In the genomic region with DNA sequence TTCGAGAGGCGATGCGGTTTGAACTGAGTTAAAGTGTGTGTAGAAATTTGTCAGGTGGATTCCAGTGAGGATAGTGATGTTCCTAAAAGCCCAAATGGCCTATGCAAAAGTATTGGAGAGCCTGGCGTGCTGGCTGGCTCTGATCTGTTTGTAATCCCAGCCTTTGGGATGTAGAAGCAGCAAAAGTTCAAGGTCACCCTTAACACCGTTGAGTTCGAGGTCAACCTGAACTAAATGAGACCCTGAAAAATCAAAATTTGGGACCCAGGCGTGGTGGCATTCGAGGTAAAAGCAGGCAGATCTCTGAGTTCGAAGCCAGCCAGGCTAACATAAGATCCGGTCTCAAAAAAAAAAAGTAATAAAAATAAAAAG, we compare ENCODE assay signal across 8 mouse cellular contexts. TPM values are rescaled to one million over a fixed set of nuclear protein-coding genes. Genes with fewer than 3 reads are reported as not detected.
A peak's percentile ranks its signal among the peaks of the same experiment; 100 is the strongest.
DNase-seq lines count a peak whose midpoint lies in the region; ATAC-seq and TF ChIP-seq lines count a peak whose summit lies in the region.

No protein-coding gene starts in this region.

- DNase-seq in kidney, postnatal 0 days (ENCODE audit: low spot score): no peak
- DNase-seq in kidney, postnatal 14 days: no peak
- no peak for DNase-seq in embryonic facial prominence, embryonic 10.5 days (ENCODE audit: low spot score)
- DNase-seq in layer of hippocampus, adult 18-20 months (ENCODE audit: low spot score in 2 of 2): no peak
- no peak for DNase-seq in adipocyte (ENCODE audit: low spot score)
- DNase-seq in cerebellum, postnatal 14 days: no peak

- no peaks in the 10 kb centered on the region for H3K4me1 ChIP-seq in kidney, postnatal 0 days (replicated peaks; ENCODE audit: insufficient read depth, low read length)
- H3K4me1 ChIP-seq in embryonic facial prominence, embryonic 10.5 days: peaks cover 30% of the 10 kb centered on the region
- peaks cover 18% of the 10 kb centered on the region for H3K4me1 ChIP-seq in hindbrain, embryonic 15.5 days (replicated peaks)
- peaks cover 17% of the 10 kb centered on the region for H3K4me1 ChIP-seq in midbrain, embryonic 16.5 days (ENCODE audit: control insufficient read depth, insufficient read depth, low read length)

- peak overlapping the region; percentile 56 for H3K9ac ChIP-seq in kidney, postnatal 0 days (ENCODE audit: low read depth, low read length)
- H3K9ac ChIP-seq in hindbrain, embryonic 15.5 days: peak overlapping the region; percentile 60
- peak overlapping the region; percentile 82 for H3K9ac ChIP-seq in midbrain, embryonic 16.5 days (ENCODE audit: low read depth, low read length)

- peak overlapping the region; percentile 61; the same call in 1 of the 2 replicates for H3K27ac ChIP-seq in kidney, postnatal 0 days
- H3K27ac ChIP-seq in embryonic facial prominence, embryonic 10.5 days (replicated peaks): peak overlapping the region; percentile 89
- H3K27ac ChIP-seq in hindbrain, embryonic 15.5 days (replicated peaks): peak overlapping the region; percentile 57
- H3K27ac ChIP-seq in midbrain, embryonic 16.5 days (ENCODE audit: low read length): no peak overlapping the region

- H3K36me3 ChIP-seq in kidney, postnatal 0 days (ENCODE audit: insufficient read depth, low read length): no peaks in the 10 kb centered on the region
- H3K36me3 ChIP-seq in embryonic facial prominence, embryonic 10.5 days (replicated peaks): peaks cover 19% of the 10 kb centered on the region
- no peaks in the 10 kb centered on the region for H3K36me3 ChIP-seq in hindbrain, embryonic 15.5 days
- no peaks in the 10 kb centered on the region for H3K36me3 ChIP-seq in midbrain, embryonic 16.5 days (ENCODE audit: control insufficient read depth, insufficient read depth, low read length)

- WGBS in kidney, postnatal 0 days: 41% methylated on average over 10 of the region's 10 CpGs
- WGBS in embryonic facial prominence, embryonic 10.5 days: 51% methylated on average over 10 of the region's 10 CpGs
- WGBS in hindbrain, embryonic 15.5 days: 47% methylated on average over 10 of the region's 10 CpGs
- WGBS in midbrain, embryonic 16.5 days: 48% methylated on average over 10 of the region's 10 CpGs

- H3K27me3 ChIP-seq in kidney, postnatal 0 days (ENCODE audit: insufficient read depth, low read length): no peaks in the 10 kb centered on the region
- H3K27me3 ChIP-seq in embryonic facial prominence, embryonic 10.5 days (replicated peaks; ENCODE audit: low read depth, poor library complexity, severe bottlenecking): no peaks in the 10 kb centered on the region
- H3K27me3 ChIP-seq in hindbrain, embryonic 15.5 days: no peaks in the 10 kb centered on the region
- H3K27me3 ChIP-seq in midbrain, embryonic 16.5 days (ENCODE audit: control insufficient read depth, insufficient read depth, low read depth, low read length): no peaks in the 10 kb centered on the region

- H3K9me3 ChIP-seq in kidney, postnatal 0 days (replicated peaks; ENCODE audit: low read length): no peaks in the 10 kb centered on the region
- no peaks in the 10 kb centered on the region for H3K9me3 ChIP-seq in embryonic facial prominence, embryonic 10.5 days
- no peaks in the 10 kb centered on the region for H3K9me3 ChIP-seq in hindbrain, embryonic 15.5 days
- H3K9me3 ChIP-seq in midbrain, embryonic 16.5 days (replicated peaks; ENCODE audit: control insufficient read depth, low read length, poor library complexity, severe bottlenecking): no peaks in the 10 kb centered on the region

- TF ChIP-seq CTCF in kidney, postnatal 0 days (IDR thresholded peaks at IDR 0.05; ENCODE audit: low read depth): no peak

- peak overlapping the region; percentile 75 for H3K4me2 ChIP-seq in kidney, postnatal 0 days (ENCODE audit: low read length)
- peak overlapping the region; percentile 79 for H3K4me2 ChIP-seq in hindbrain, embryonic 15.5 days
- H3K4me2 ChIP-seq in midbrain, embryonic 16.5 days (ENCODE audit: low read length): peak overlapping the region; percentile 92

- peak overlapping the region; percentile 81 for H3K4me3 ChIP-seq in kidney, postnatal 0 days (replicated peaks; ENCODE audit: low read depth, low read length)
- H3K4me3 ChIP-seq in embryonic facial prominence, embryonic 10.5 days: peak overlapping the region; percentile 83
- peak overlapping the region; percentile 52 for H3K4me3 ChIP-seq in hindbrain, embryonic 15.5 days
- peak overlapping the region; percentile 98 for H3K4me3 ChIP-seq in midbrain, embryonic 16.5 days (ENCODE audit: low read depth, low read length)

- no peak for ATAC-seq in kidney, postnatal 0 days (replicated peaks; ENCODE audit: low FRiP score, low read depth)
- no peak for ATAC-seq in hindbrain, embryonic 15.5 days (ENCODE audit: low FRiP score, low read depth)
- ATAC-seq in midbrain, embryonic 16.5 days: no peak

RNA-seq across cellular contexts. Expression of gene Smyd4, which starts 0.6 kb away (rescaled TPM):
- polyA plus RNA-seq in kidney, postnatal 0 days (2015; fragmentation: Nextera tagmentation; extraction: Ambion mirVana): 9.0 and 9.8 TPM in 2 replicates
- polyA plus RNA-seq in embryonic facial prominence, embryonic 10.5 days (2016; fragmentation: Nextera tagmentation; extraction: Ambion mirVana): 18.2 TPM in 2 replicates
- 15.6 and 16.8 TPM in 2 replicates for polyA plus RNA-seq in hindbrain, embryonic 15.5 days (2015; fragmentation: Nextera tagmentation; extraction: Ambion mirVana)
- 17.3 TPM in 2 replicates for polyA plus RNA-seq in midbrain, embryonic 16.5 days (2015; fragmentation: Nextera tagmentation; extraction: Ambion mirVana)
- 10 to 100 TPM; 14.9 to 16.8 TPM for total RNA-seq in layer of hippocampus, adult 18-20 months (2021)

RNA-seq across cellular contexts. Expression of gene Rpa1, which starts 0.8 kb away (rescaled TPM):
- 70.7 and 85.2 TPM in 2 replicates for polyA plus RNA-seq in kidney, postnatal 0 days (2015; fragmentation: Nextera tagmentation; extraction: Ambion mirVana)
- 192 and 201 TPM in 2 replicates for polyA plus RNA-seq in embryonic facial prominence, embryonic 10.5 days (2016; fragmentation: Nextera tagmentation; extraction: Ambion mirVana)
- polyA plus RNA-seq in hindbrain, embryonic 15.5 days (2015; fragmentation: Nextera tagmentation; extraction: Ambion mirVana): 54.4 and 61.4 TPM in 2 replicates
- 50.6 and 50.7 TPM in 2 replicates for polyA plus RNA-seq in midbrain, embryonic 16.5 days (2015; fragmentation: Nextera tagmentation; extraction: Ambion mirVana)
- 10 to 100 TPM; 63.7 to 68.1 TPM for total RNA-seq in layer of hippocampus, adult 18-20 months (2021)
